Mouse (Mus musculus) heart, postnatal 10 days (tissue): Measurements from ENCODE around the gene Crygf. TPM values are rescaled to one million over a fixed set of nuclear protein-coding genes. Genes with fewer than 3 reads are reported as not detected.
"Not testable (repeated sequence)": the region's sequence is repeated elsewhere in the genome, so short reads cannot be mapped to it uniquely, and the experiment has no call there.

Experiments used
- DNase-seq, 2 experiments: peaks; one replicate each; pipeline ENCODE4 v3.0.0; 2021
- intact Hi-C: fragments of 180-260 bp; cut with DNase I; formaldehyde crosslinking; loops from one replicate; pipeline ENCODE4 v1.15.1; 2025
- total RNA-seq, 2 experiments: library from RNA; stranded (reverse); gene quantifications; 2 replicates each; pipeline ENCODE4 v1.2.3; 2021

Crygf gene
- not detected for total RNA-seq

- intact Hi-C loops = no loop called here
- DNase-seq = no peak
Observed at GRCm38 (mm10) chr1:65926294-65926693, at the start of gene Crygf. TSS of gene Crygf (plus strand) at chr1:65926520.

GRCm38 (mm10) chr1:65925361-65926210, 734 bp upstream of the Crygf start:
- DNase-seq = no peak
- intact Hi-C loops = no loop called here

GRCm38 (mm10) chr1:65926696-65927095, 376 bp downstream of the Crygf start:
- intact Hi-C loops, DNase-seq: not testable (repeated sequence)

GRCm38 (mm10) chr1:65930055-65930454, 3.7 kb downstream of the Crygf start:
- DNase-seq = no peak
- intact Hi-C loops = no loop called here

GRCm38 (mm10) chr1:65932091-65932812, 5.9 kb downstream of the Crygf start:
- DNase-seq = no peak
- intact Hi-C loops = no loop called here

Other genes starting within 250 kb of the Crygf start
- 1 to 10 TPM; 5.5 to 5.8 TPM for gene Map2, start 248.8 kb downstream of the Crygf start, total RNA-seq